Mouse (Mus musculus) stomach, postnatal 0 days (tissue): ENCODE data around the gene Lyrm4.
A peak's percentile ranks its signal among the peaks of the same experiment; 100 is the strongest.

Experiments used
- CTCF ChIP-seq: IDR thresholded peaks from 2 replicates; pipeline ENCODE4 v1.5.1; 2016; ENCODE audit warnings: antibody characterized with exemption, low read depth, mild to moderate bottlenecking, moderate library complexity
- EP300 ChIP-seq: optimal IDR thresholded peaks from 2 replicates; pipeline ENCODE3; 2016; ENCODE audit warnings: antibody characterized with exemption

DNA sequence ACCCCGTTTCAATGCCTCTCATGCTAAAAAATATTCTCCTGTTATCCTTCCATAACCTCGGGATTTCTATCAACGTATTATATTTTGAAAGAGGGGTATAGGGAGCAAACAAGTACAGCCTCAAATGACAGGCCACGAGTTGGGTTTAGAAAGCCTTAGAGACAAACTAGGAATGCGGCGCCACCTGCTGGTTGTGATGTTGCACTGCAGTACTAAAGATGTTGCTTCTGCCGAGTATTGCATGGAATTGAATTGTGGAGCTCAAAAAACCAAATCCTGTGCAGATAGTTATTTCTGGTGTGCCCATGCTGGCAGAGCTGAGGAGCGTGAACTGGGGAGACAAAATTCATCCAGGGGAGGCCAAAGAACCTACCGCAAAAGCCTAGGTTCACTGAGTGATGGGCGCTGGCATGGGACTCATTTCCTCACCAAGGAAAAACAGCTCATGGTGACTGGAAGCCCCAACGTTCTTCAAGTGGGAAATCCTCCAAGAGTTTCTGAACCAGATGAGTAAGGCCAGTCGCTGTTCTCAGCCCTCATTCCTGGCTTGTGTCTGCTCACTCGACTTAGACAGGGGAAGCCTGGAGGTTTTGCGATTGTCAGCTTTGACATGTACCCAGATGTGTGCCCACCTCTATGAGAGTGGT, 169.8 kb downstream of the Lyrm4 start:
- TF ChIP-seq CTCF, result peak; percentile 95
- no peak for TF ChIP-seq EP300
